Mouse (Mus musculus): ENCODE results near the gene Me3. TPM values are rescaled to one million over a fixed set of nuclear protein-coding genes. Genes with fewer than 3 reads are reported as not detected.

The Me3 gene
- polyA plus RNA-seq, 1 experiment = 3.1 TPM

DNA sequence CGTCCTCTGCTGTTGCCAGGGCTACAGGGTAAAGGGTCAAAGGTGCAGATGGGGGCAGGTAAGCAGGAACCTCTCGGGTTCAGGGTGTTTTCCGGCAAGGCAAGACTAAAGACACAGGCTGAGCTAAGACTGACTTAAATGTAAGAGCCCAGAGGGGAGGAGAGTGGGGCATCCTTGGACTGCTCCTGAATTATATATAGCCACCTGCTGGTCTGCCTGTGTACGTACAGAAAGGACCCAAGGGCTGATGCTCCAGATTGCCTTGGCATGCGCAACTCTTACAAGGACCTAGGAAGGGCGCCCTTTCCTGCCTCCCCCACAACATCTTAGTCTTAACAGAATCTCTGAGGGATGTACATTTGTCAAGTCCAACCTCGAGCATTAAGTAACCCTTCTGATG, 197.0 kb downstream of the Me3 start:
- DNase-seq (ENCODE audit: low read depth) = no peak

- peak; percentile 73 for DNase-seq (ENCODE audit: low read depth)
Measured at GRCm38 (mm10) chr7:89833521-89833920, 201.3 kb downstream of the Me3 start.

DNA sequence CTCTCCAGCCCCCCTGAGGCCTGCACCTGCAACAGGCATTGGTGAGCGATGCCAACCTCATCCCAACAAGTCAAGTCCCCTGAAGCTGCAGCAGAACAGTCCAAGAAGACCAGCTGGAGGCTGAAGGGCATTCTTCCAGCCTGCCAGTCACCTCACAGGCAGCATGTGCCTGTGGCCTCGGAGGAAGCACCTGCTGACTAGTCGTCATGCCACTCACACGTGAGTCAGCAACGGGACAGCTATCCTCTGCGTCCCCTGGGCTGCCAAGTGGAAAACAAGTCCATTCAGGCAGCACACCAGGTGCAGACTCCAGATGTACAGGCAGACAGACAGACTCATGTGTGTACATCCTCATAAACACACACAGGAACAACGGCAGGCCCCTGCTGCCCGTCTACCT, 203.4 kb downstream of the Me3 start:
- no peak for DNase-seq (ENCODE audit: low read depth)

- DNase-seq (ENCODE audit: low read depth) = no peak
Measured at GRCm38 (mm10) chr7:89836676-89837075, 204.5 kb downstream of the Me3 start.

- DNase-seq (ENCODE audit: low read depth) = no peak
Measured at GRCm38 (mm10) chr7:89837841-89838240, 205.6 kb downstream of the Me3 start.

- DNase-seq (ENCODE audit: low read depth) = no peak
Measured at GRCm38 (mm10) chr7:89839721-89840120, 207.5 kb downstream of the Me3 start.

DNA sequence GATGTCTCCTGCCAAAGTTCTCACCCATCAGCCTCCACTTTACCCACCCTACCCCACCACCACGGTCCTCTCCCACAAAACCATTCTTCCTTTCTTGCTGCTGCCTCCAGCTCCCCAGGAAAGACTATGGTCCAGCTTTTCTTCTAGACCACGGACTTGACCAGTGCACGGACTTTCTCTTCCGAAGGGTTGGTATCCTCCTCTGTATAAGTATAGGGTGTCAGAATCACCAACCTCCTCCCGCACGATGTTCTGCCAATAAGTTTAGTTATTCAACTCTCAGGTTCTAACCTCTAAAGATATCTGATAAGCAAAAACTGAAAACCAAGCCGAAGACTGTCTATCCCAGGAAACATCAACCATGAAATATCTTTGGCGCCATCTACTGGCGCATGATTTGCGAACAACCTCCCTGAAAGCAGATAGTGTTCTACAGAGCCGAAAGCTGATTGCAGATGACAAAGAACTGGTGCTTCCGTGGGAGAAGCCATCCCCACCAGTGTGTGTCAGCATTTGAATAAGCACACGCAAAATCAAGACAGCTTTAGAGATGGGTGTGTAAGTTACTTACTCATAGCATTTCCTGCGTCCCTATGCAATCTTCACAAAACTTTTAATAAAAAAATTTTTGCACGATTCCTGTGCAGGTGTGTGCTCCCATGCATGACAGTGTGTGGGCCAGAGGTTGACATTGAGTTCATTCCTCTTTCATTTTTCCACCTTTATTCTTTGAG, 209.6 kb downstream of the Me3 start:
- no peak for DNase-seq (ENCODE audit: low read depth)

- DNase-seq (ENCODE audit: low read depth) = no peak
Measured at GRCm38 (mm10) chr7:89842404-89842715, 210.2 kb downstream of the Me3 start.

DNA sequence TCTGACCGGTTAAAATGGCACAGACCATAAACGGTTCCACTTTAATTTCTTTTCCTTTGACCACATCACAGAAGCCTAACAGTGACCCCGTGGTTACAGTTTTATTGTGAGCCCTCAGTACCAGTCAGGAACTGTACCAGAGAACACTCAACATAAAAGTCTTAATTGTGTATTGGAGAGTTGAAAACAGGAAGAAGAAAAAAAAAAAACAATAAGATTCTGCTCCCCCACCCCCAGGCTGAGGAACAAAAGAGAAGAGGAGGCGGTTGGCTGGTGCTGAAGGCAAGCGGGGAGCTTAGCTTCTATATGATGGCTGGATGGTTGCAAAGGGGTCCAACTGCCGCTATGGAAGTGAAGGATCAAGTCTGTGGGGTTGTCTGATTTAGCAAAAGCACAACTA, 210.9 kb downstream of the Me3 start:
- DNase-seq (ENCODE audit: low read depth) = no peak

DNA sequence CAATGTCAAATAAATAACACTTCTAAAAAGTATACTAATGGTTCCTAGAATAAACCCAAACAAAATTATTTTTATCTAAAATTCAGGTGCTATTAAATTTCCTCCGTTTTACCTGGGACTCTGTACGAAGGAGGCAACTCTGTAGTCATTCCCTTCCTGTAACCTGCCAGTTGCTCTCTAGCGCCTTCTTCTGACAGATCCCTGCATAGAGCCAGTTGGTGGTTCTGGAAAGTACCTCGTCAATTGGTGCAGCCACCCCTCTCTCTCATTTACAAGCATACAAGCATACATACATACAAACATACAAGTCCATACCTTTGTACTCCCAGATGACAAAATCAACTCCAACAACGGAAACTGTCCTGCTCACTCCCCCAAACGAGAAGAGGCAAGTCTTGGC, 211.3 kb downstream of the Me3 start:
- DNase-seq (ENCODE audit: low read depth) = no peak

DNA sequence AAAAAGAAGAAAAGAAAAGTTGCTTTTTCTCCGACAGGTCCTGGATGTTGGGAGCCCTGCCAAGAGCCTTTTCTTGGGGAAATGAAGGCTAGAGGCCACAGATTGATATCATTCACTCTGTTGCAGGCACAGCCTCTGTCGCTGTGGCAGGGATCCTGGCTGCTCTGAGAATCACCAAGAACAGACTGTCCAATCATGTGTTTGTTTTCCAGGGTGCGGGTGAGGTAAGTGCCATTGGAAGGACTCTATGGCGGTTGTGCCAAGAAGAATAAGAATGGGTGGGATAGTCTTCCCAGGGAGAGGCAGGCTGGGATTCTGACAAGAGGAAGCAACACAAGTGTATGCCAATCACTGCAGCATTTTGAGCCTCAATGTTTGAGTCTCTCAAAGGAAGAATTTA, 213.5 kb downstream of the Me3 start:
- DNase-seq (ENCODE audit: low read depth) = no peak

- no peak for DNase-seq (ENCODE audit: low read depth)
Measured at GRCm38 (mm10) chr7:89850510-89850909, 218.3 kb downstream of the Me3 start.

GRCm38 (mm10) chr7:89852158-89853095, 220.2 kb downstream of the Me3 start:
- no peak for DNase-seq (ENCODE audit: low read depth)

- DNase-seq (ENCODE audit: low read depth) = no peak
Measured at GRCm38 (mm10) chr7:89853131-89853530, 220.9 kb downstream of the Me3 start.

GRCm38 (mm10) chr7:89855196-89855595, 223.0 kb downstream of the Me3 start:
- no peak for DNase-seq (ENCODE audit: low read depth)

DNA sequence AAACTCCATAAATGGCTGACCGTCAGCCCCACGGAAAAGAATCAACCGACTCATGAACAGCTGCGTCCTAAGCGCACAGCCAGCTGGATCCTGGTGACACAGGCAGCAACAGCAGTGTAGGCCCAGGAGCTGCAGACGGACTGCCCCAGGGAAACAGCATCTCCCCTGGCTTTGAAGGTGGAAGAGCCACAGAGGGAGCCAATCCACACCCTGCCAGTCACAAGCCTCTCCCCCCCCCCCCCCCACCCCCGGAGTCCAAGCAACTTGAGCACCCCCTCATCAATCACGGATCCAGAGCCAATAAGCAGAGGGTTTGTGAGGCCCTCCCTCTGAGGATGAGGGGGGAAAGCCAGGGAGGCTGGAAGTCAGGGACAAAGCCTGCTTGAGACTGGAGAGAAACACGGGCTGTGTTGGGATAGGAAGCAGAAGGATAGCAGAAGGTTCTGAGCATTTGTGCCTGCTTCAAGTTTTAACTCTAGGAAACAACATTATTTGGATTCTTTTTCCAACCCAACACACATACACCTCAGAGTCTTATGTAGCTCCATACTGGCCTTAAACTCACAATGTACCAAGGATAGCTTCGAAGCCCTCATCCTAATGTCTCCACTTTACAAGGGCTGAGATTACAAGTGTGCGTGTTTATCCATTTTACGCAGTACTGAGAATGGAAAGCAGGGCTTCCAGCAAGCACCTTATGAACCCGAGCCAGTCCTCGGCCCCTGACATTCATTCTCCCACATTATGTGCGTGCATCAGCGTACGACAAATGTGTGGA, 224.4 kb downstream of the Me3 start:
- no peak for DNase-seq (ENCODE audit: low read depth)

- no peak for DNase-seq (ENCODE audit: low read depth)
Measured at GRCm38 (mm10) chr7:89864769-89865168, 232.6 kb downstream of the Me3 start.

- DNase-seq (ENCODE audit: low read depth) = no peak
Measured at GRCm38 (mm10) chr7:89867221-89867620, 235.0 kb downstream of the Me3 start.

DNA sequence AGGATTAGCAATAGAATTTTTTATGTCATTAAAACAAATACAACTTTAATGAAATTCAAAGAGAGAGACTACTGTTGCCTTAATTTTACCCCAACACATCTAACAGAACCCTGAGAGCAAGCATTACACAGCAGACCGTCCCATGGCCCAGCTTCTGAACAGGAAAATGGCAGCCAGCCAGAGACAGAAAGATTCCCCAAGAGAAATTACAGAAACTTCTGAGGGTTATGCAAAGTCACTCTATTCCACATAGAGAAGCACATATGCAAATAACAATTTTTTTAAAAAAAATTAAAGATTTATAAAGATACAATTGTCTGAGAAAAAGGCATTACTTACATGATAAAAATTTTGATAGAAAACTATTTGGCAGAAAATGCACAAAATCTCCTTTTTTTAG, 247.5 kb downstream of the Me3 start:
- DNase-seq (ENCODE audit: low read depth) = no peak

DNA sequence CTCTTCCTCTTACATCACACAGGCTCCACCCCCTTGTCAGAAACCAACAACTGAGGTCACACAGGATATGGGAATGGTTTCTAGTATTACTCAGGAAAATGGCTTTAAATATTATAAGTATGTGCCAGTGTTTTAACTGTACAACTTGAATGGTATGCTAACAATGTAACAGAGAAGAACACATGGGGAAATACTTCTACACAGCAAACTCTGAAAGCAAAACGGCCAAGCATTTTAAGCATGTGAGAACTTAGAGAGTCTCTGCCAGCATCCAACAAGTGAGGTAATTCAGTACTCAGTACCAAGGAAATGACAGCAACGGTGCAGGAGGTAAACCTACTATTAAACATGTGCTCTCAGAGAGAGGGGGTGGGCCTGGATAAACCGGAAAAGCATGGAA, 252.4 kb downstream of the Me3 start:
- no peak for DNase-seq (ENCODE audit: low read depth)

- DNase-seq (ENCODE audit: low read depth) = no peak
Measured at GRCm38 (mm10) chr7:89891412-89891811, 259.2 kb downstream of the Me3 start.

DNA sequence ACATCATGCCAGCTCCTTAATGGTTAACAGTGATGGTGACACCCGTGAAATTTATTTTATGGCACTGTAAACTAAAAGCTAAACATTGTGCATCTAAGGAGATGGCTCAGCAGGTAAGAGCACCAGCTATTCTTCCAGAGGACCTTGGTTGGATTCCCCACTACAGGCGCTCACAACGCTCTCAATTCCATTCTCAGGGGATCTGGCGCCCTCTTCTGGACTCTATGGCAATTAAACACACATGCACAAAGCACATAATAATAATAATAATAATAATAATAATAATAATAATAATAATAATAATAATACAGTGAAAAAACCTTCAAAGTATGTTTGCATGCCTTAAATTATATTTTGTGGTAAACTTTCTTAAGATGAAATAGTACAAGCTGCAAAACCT, 259.7 kb downstream of the Me3 start:
- DNase-seq (ENCODE audit: low read depth) = no peak
